Mouse (Mus musculus) cerebellum, adult 18-20 months (tissue): ENCODE data around the gene Gm382.

ENCODE experiments used
- DNase-seq, 2 experiments: peaks; one replicate each; pipeline ENCODE4 v3.0.0; 2021

Gene Gm382

GRCm38 (mm10) chrX:127039672-127040071 lies at the start of gene Gm382:
Gm382 (plus strand) TSS chrX:127039972.
- no peak for DNase-seq

GRCm38 (mm10) chrX:127070179-127070578 lies 30.4 kb downstream of the Gm382 start:
- DNase-seq: no peak

- DNase-seq: no peak
Observed at GRCm38 (mm10) chrX:127091282-127091681, 51.5 kb downstream of the Gm382 start.

- no peak for DNase-seq
Observed at GRCm38 (mm10) chrX:127093036-127093435, 53.3 kb downstream of the Gm382 start.

GRCm38 (mm10) chrX:127093961-127094360 lies 54.2 kb downstream of the Gm382 start:
- no peak for DNase-seq

GRCm38 (mm10) chrX:127104341-127104740 lies 64.6 kb downstream of the Gm382 start:
- no peak for DNase-seq
